In the genomic region with DNA sequence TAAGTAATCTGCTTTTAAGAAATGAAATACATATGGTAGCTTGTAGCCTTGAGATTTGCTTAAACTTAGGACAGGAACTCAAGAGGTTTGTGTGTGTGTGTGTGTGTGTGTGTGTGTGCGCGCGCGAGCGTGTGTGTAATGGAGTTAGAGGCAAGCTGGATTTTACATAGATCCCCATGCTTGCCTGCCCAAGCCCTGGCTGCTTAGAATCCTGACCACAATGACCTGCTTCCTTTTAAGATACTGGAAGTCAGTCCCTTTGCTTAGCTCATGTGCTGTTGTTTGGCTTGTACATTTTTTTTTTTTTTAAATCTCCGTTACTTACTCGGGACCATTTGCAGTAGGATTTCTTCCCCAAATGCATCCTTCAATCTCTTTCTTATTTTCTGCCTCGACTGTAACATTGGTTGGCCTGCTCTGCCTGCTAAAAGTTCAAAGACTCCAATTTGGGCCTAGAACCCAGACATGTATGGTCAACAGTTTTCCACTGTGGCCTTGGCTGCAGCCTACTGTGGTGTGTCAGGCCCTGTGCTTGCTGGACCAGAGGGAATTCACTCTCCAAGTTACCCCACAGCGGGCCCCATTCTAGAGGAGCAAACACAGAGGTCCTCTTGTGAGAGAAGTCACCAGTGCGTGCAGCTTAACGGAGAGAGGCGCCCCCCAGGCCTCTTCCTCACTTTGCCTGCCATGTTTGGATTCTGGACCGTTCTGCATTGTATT, we compare ENCODE assay signal across 11 mouse cellular contexts. TPM values are rescaled to one million over a fixed set of nuclear protein-coding genes. Genes with fewer than 3 reads are reported as not detected.
DNase-seq lines count a peak whose midpoint lies in the region; ATAC-seq and TF ChIP-seq lines count a peak whose summit lies in the region.
"Had no signal": no experiment of that assay in that cellular context is flagged by ENCODE, and none has a peak within 500 bp of the region (broad histone marks: within the 10 kb centered on the region; RNA-seq: fewer than 3 reads in every experiment).

No protein-coding gene starts in this region.

- no peak overlapping the region; the same call in 1 of the 2 replicates for H3K4me2 ChIP-seq in embryonic facial prominence, embryonic 13.5 days
- H3K4me2 ChIP-seq in hindbrain, embryonic 15.5 days: no peak overlapping the region
- no peak overlapping the region for H3K4me2 ChIP-seq in midbrain, embryonic 16.5 days (ENCODE audit: low read length)
- H3K4me2 ChIP-seq in intestine, postnatal 0 days (replicated peaks; ENCODE audit: low read depth): no peak overlapping the region

- intact Hi-C loops in heart, adult 2 months (cut with DNase I): no loop called here

- H3K27ac ChIP-seq in heart, embryonic 10.5 days: 0 out of 2 replicates have a peak overlapping the region, but pooled peaks have one; percentile 22
- no peak overlapping the region for H3K27ac ChIP-seq in heart, adult 2 months
- peak overlapping the region; percentile 84 for H3K27ac ChIP-seq in embryonic facial prominence, embryonic 13.5 days
- 0 out of 2 replicates have a peak overlapping the region, but pooled peaks have one; percentile 9 for H3K27ac ChIP-seq in hindbrain, embryonic 15.5 days (replicated peaks)
- 0 out of 2 replicates have a peak overlapping the region, but pooled peaks have one; percentile 3 for H3K27ac ChIP-seq in midbrain, embryonic 16.5 days (ENCODE audit: low read length)
- no peak overlapping the region for H3K27ac ChIP-seq in intestine, postnatal 0 days (ENCODE audit: low read depth, low read length)

- H3K4me3 ChIP-seq in heart, embryonic 10.5 days: no peak overlapping the region
- H3K4me3 ChIP-seq in heart, adult 2 months: no peak overlapping the region
- H3K4me3 ChIP-seq in embryonic facial prominence, embryonic 13.5 days: no peak overlapping the region
- no peak overlapping the region for H3K4me3 ChIP-seq in hindbrain, embryonic 15.5 days
- H3K4me3 ChIP-seq in midbrain, embryonic 16.5 days (ENCODE audit: low read depth, low read length): no peak overlapping the region
- no peak overlapping the region for H3K4me3 ChIP-seq in intestine, postnatal 0 days (ENCODE audit: low read depth, low read length)

- TF ChIP-seq EP300 in heart, adult 2 months (IDR thresholded peaks at IDR 0.05; ENCODE audit: insufficient read depth, low read depth, low read length): no peak

- no peak for TF ChIP-seq CTCF in heart, adult 2 months (IDR thresholded peaks at IDR 0.05)
- no peak for TF ChIP-seq CTCF in intestine, postnatal 0 days (IDR thresholded peaks at IDR 0.05; ENCODE audit: low read depth)

- no peaks in the 10 kb centered on the region for H3K79me2 ChIP-seq in heart, adult 2 months (replicated peaks; ENCODE audit: control insufficient read depth, insufficient read depth, low read length)

- WGBS in heart, embryonic 10.5 days: 77% methylated on average over 13 of the region's 13 CpGs
- 80% methylated on average over 13 of the region's 13 CpGs for WGBS in heart, adult 2 months
- WGBS in embryonic facial prominence, embryonic 13.5 days: 43% methylated on average over 13 of the region's 13 CpGs
- whole genome bisulfite sequencing in hindbrain, embryonic 15.5 days: 65% methylated on average over 13 of the region's 13 CpGs
- WGBS in midbrain, embryonic 16.5 days: 56% methylated on average over 13 of the region's 13 CpGs
- 85% methylated on average over 13 of the region's 13 CpGs for WGBS in intestine, postnatal 0 days

- H3K36me3 ChIP-seq in heart, embryonic 10.5 days: no peaks in the 10 kb centered on the region
- H3K36me3 ChIP-seq in heart, adult 2 months (ENCODE audit: control insufficient read depth, insufficient read depth, low read length): no peaks in the 10 kb centered on the region
- no peaks in the 10 kb centered on the region for H3K36me3 ChIP-seq in embryonic facial prominence, embryonic 13.5 days
- H3K36me3 ChIP-seq in hindbrain, embryonic 15.5 days: no peaks in the 10 kb centered on the region
- H3K36me3 ChIP-seq in midbrain, embryonic 16.5 days (ENCODE audit: control insufficient read depth, insufficient read depth, low read length): no peaks in the 10 kb centered on the region
- no peaks in the 10 kb centered on the region for H3K36me3 ChIP-seq in intestine, postnatal 0 days (ENCODE audit: control insufficient read depth, insufficient read depth)

- 0 out of 2 replicates have a peak, but pooled peaks have one; percentile 4 for ATAC-seq in embryonic facial prominence, embryonic 13.5 days (ENCODE audit: insufficient number of reproducible peaks, insufficient read depth, low FRiP score, low TSS enrichment, low read depth)
- no peak; the same call in 1 of the 2 replicates for ATAC-seq in hindbrain, embryonic 15.5 days (ENCODE audit: low FRiP score, low read depth)
- peak; percentile 46; the same call in 1 of the 2 replicates for ATAC-seq in midbrain, embryonic 16.5 days
- no peak for ATAC-seq in intestine, postnatal 0 days

- H3K4me1 ChIP-seq in heart, embryonic 10.5 days: no peaks in the 10 kb centered on the region; the same call in 1 of the 2 replicates
- no peaks in the 10 kb centered on the region for H3K4me1 ChIP-seq in heart, adult 2 months (ENCODE audit: control insufficient read depth, insufficient read depth, low read length)
- peaks cover 43% of the 10 kb centered on the region for H3K4me1 ChIP-seq in embryonic facial prominence, embryonic 13.5 days
- H3K4me1 ChIP-seq in hindbrain, embryonic 15.5 days (replicated peaks): peaks cover 10% of the 10 kb centered on the region; the same call in 1 of the 2 replicates
- peaks cover 10% of the 10 kb centered on the region; the same call in 1 of the 2 replicates for H3K4me1 ChIP-seq in midbrain, embryonic 16.5 days (ENCODE audit: control insufficient read depth, insufficient read depth, low read length)
- H3K4me1 ChIP-seq in intestine, postnatal 0 days (replicated peaks; ENCODE audit: control insufficient read depth, insufficient read depth, low read length): no peaks in the 10 kb centered on the region

- DNase-seq in heart, embryonic 10.5 days (ENCODE audit: low spot score): no peak
- no peak for DNase-seq in heart, adult 2 months
- no peak for DNase-seq in urinary bladder, postnatal 36 days (ENCODE audit: low spot score in 2 of 2)
- DNase-seq in frontal cortex, adult 2 months (ENCODE audit: extremely low spot score in 1 of 2, low spot score in 1 of 2): no peak
- DNase-seq: kidney, adult 8-10 months; layer of hippocampus, postnatal 36 days had no signal

- H3K9me3 ChIP-seq in heart, embryonic 10.5 days: no peaks in the 10 kb centered on the region
- no peaks in the 10 kb centered on the region for H3K9me3 ChIP-seq in embryonic facial prominence, embryonic 13.5 days
- no peaks in the 10 kb centered on the region for H3K9me3 ChIP-seq in hindbrain, embryonic 15.5 days
- no peaks in the 10 kb centered on the region for H3K9me3 ChIP-seq in midbrain, embryonic 16.5 days (replicated peaks; ENCODE audit: control insufficient read depth, low read length, poor library complexity, severe bottlenecking)
- H3K9me3 ChIP-seq in intestine, postnatal 0 days (ENCODE audit: control insufficient read depth): no peaks in the 10 kb centered on the region

- TF ChIP-seq POLR2A in heart, adult 2 months (IDR thresholded peaks at IDR 0.05; ENCODE audit: insufficient read depth, low read depth, low read length): no peak

- no peak overlapping the region for H3K9ac ChIP-seq in heart, adult 2 months (ENCODE audit: low read depth, low read length)
- no peak overlapping the region for H3K9ac ChIP-seq in embryonic facial prominence, embryonic 13.5 days
- no peak overlapping the region for H3K9ac ChIP-seq in hindbrain, embryonic 15.5 days
- no peak overlapping the region for H3K9ac ChIP-seq in midbrain, embryonic 16.5 days (ENCODE audit: low read depth, low read length)
- no peak overlapping the region for H3K9ac ChIP-seq in intestine, postnatal 0 days (ENCODE audit: low read depth, low read length)

- no peaks in the 10 kb centered on the region for H3K27me3 ChIP-seq in heart, embryonic 10.5 days (ENCODE audit: insufficient read depth, poor library complexity, severe bottlenecking)
- H3K27me3 ChIP-seq in heart, adult 2 months (ENCODE audit: control insufficient read depth, insufficient read depth, low read length): no peaks in the 10 kb centered on the region
- H3K27me3 ChIP-seq in embryonic facial prominence, embryonic 13.5 days: no peaks in the 10 kb centered on the region
- no peaks in the 10 kb centered on the region for H3K27me3 ChIP-seq in hindbrain, embryonic 15.5 days
- no peaks in the 10 kb centered on the region for H3K27me3 ChIP-seq in midbrain, embryonic 16.5 days (ENCODE audit: control insufficient read depth, insufficient read depth, low read depth, low read length)
- H3K27me3 ChIP-seq in intestine, postnatal 0 days (replicated peaks; ENCODE audit: control insufficient read depth, insufficient read depth, low read length): no peaks in the 10 kb centered on the region

RNA-seq across cellular contexts. Expression of a gene that starts 29.5 kb away (rescaled TPM):
- polyA plus RNA-seq in heart, embryonic 10.5 days (2016; fragmentation: Nextera tagmentation; extraction: Ambion mirVana): 0.73 and 1.8 TPM in 2 replicates
- 10 to 100 TPM; 12.5 to 12.6 TPM for total RNA-seq in heart, adult 2 months (2021)
- polyA plus RNA-seq in heart, adult 2 months (2012; rRNA removed): 3.0 and 7.4 TPM in 2 replicates
- polyA plus RNA-seq in embryonic facial prominence, embryonic 13.5 days (2015; fragmentation: Nextera tagmentation; extraction: Ambion mirVana): 4.9 and 5.0 TPM in 2 replicates
- 14.6 and 16.6 TPM in 2 replicates for polyA plus RNA-seq in hindbrain, embryonic 15.5 days (2015; fragmentation: Nextera tagmentation; extraction: Ambion mirVana)
- polyA plus RNA-seq in midbrain, embryonic 16.5 days (2015; fragmentation: Nextera tagmentation; extraction: Ambion mirVana): 13.2 and 17.8 TPM in 2 replicates
- 6.1 and 6.4 TPM in 2 replicates for polyA plus RNA-seq in frontal cortex, adult 2 months (2012; rRNA removed)
- 2.7 and 3.8 TPM in 2 replicates for polyA plus RNA-seq in intestine, postnatal 0 days (2015; fragmentation: Nextera tagmentation; extraction: Ambion mirVana)
- total RNA-seq: megakaryocyte progenitor cell, adult 5-6 weeks had no signal

Comparison
In these comparisons a context has a peak if more than half of its experiments do, and no peak if none do; other contexts are left out.
1. H3K27ac ChIP-seq: peak in heart, embryonic 10.5 days (single experiment), embryonic facial prominence, embryonic 13.5 days (single experiment), hindbrain, embryonic 15.5 days (single experiment) and midbrain, embryonic 16.5 days (single experiment); none in heart, adult 2 months (single experiment) and intestine, postnatal 0 days (single experiment).
2. ATAC-seq: peak in embryonic facial prominence, embryonic 13.5 days (single experiment) and midbrain, embryonic 16.5 days (single experiment); none in hindbrain, embryonic 15.5 days (single experiment) and intestine, postnatal 0 days (single experiment).